Mouse (Mus musculus) forebrain, embryonic 12.5 days (tissue): ENCODE results near the gene S100a3. TPM values are rescaled to one million over a fixed set of nuclear protein-coding genes. Genes with fewer than 3 reads are reported as not detected.

Experiments
- ATAC-seq: fragments of 200-750 bp; cut with Nextera tagmentation; 2 replicates; pipeline ENCODE4 v1.8.0; 2017; ENCODE audit warnings: moderate TSS enrichment; ENCODE audit not compliant: low FRiP score
- H3K27ac ChIP-seq: fragments of 300-500 bp; sonication (generic); 2 replicates; pipeline ENCODE4 v1.5.1; 2016; ENCODE audit warnings: mild to moderate bottlenecking
- H3K27me3 ChIP-seq: fragments of 300-500 bp; sonication (generic); 2 replicates; pipeline ENCODE4 v1.6.1; 2016; ENCODE audit warnings: mild to moderate bottlenecking
- H3K36me3 ChIP-seq: fragments of 300-500 bp; sonication (generic); replicated peaks from 2 replicates; pipeline ENCODE4 v1.6.1; 2016; ENCODE audit warnings: mild to moderate bottlenecking
- H3K4me1 ChIP-seq: fragments of 300-500 bp; sonication (generic); 2 replicates; pipeline ENCODE4 v1.6.1; 2016
- H3K4me2 ChIP-seq: fragments of 300-500 bp; sonication (generic); 2 replicates; pipeline ENCODE4 v1.6.1; 2016; ENCODE audit warnings: mild to moderate bottlenecking, moderate library complexity
- H3K4me3 ChIP-seq: fragments of 300-500 bp; sonication (generic); replicated peaks from 2 replicates; pipeline ENCODE4 v1.5.1; 2016; ENCODE audit warnings: mild to moderate bottlenecking
- H3K9ac ChIP-seq: fragments of 300-500 bp; sonication (generic); 2 replicates; pipeline ENCODE4 v1.6.1; 2016; ENCODE audit warnings: mild to moderate bottlenecking
- H3K9me3 ChIP-seq: fragments of 300-500 bp; sonication (generic); 2 replicates; pipeline ENCODE4 v1.6.1; 2016
- WGBS: fragments of 180-500 bp; shearing (Covaris S2); methylation state at CpG from one replicate; pipeline ENCODE4 v1.1.7; 2016; 5-methylcytosine and 5-hydroxymethylcytosine counted together
- polyA plus RNA-seq: library from polyadenylated mRNA; unstranded; fragments of >200 nt; fragmentation: Nextera tagmentation; extraction: Ambion mirVana; gene quantifications from 2 replicates; pipeline ENCODE4 v1.2.1, GENCODE M21; 2016

Gene S100a3
- polyA plus RNA-seq, 1 experiment from 2014 or later = not detected

GRCm38 (mm10) chr3:90579433-90579832 lies 19.1 kb downstream of the S100a3 start:
- WGBS = 82% methylated on average over 7 of the region's 7 CpGs
- H3K4me1 ChIP-seq = no peaks in the 10 kb centered on the region
- no peak overlapping the region for H3K27ac ChIP-seq
- H3K4me2 ChIP-seq = no peak overlapping the region
- no peaks in the 10 kb centered on the region for H3K36me3 ChIP-seq
- no peaks in the 10 kb centered on the region for H3K9me3 ChIP-seq
- ATAC-seq = no peak
- no peak overlapping the region for H3K4me3 ChIP-seq
- H3K27me3 ChIP-seq = no peaks in the 10 kb centered on the region
- no peak overlapping the region for H3K9ac ChIP-seq

GRCm38 (mm10) chr3:90581141-90581540 lies 20.8 kb downstream of the S100a3 start:
- H3K4me1 ChIP-seq = no peaks in the 10 kb centered on the region
- H3K36me3 ChIP-seq = no peaks in the 10 kb centered on the region
- H3K9ac ChIP-seq = no peak overlapping the region
- WGBS = 98% methylated on average over 5 of the region's 5 CpGs
- no peaks in the 10 kb centered on the region for H3K9me3 ChIP-seq
- no peak overlapping the region for H3K4me3 ChIP-seq
- no peak overlapping the region for H3K4me2 ChIP-seq
- no peaks in the 10 kb centered on the region for H3K27me3 ChIP-seq
- no peak for ATAC-seq
- no peak overlapping the region for H3K27ac ChIP-seq

- WGBS = 97% methylated on average over 1 of the region's 1 CpGs
- no peak for ATAC-seq
Observed at GRCm38 (mm10) chr3:90582156-90582555, 21.8 kb downstream of the S100a3 start.

GRCm38 (mm10) chr3:90582556-90582955 lies 22.2 kb downstream of the S100a3 start:
- no peak for ATAC-seq
- Histone ChIP-seq H3K4me2 (no peak overlapping the region), H3K4me1 (no peaks in the 10 kb centered on the region), H3K9me3 (no peaks in the 10 kb centered on the region), H3K4me3 (no peak overlapping the region), H3K9ac (no peak overlapping the region), H3K27ac (no peak overlapping the region), H3K36me3 (no peaks in the 10 kb centered on the region), H3K27me3 (no peaks in the 10 kb centered on the region)
- 90% methylated on average over 4 of the region's 4 CpGs for WGBS

More at GRCm38 (mm10) chr3:90582156-90582555, 21.8 kb downstream of the S100a3 start:
- H3K4me3 ChIP-seq = no peak overlapping the region
- H3K9me3 ChIP-seq = no peaks in the 10 kb centered on the region
- H3K4me2 ChIP-seq = no peak overlapping the region
- no peak overlapping the region for H3K9ac ChIP-seq
- no peak overlapping the region for H3K27ac ChIP-seq
- no peaks in the 10 kb centered on the region for H3K4me1 ChIP-seq
- H3K27me3 ChIP-seq = no peaks in the 10 kb centered on the region
- H3K36me3 ChIP-seq = no peaks in the 10 kb centered on the region

- 64% methylated on average over 3 of the region's 3 CpGs for WGBS
- H3K9me3 ChIP-seq = no peaks in the 10 kb centered on the region
- H3K4me3 ChIP-seq = no peak overlapping the region
- H3K4me1 ChIP-seq = no peaks in the 10 kb centered on the region
- ATAC-seq = no peak
- no peak overlapping the region for H3K9ac ChIP-seq
- H3K4me2 ChIP-seq = no peak overlapping the region
- H3K27me3 ChIP-seq = no peaks in the 10 kb centered on the region
- no peaks in the 10 kb centered on the region for H3K36me3 ChIP-seq
- H3K27ac ChIP-seq = no peak overlapping the region
Observed at GRCm38 (mm10) chr3:90583893-90584292, 23.5 kb downstream of the S100a3 start.

GRCm38 (mm10) chr3:90585595-90585994 lies 25.2 kb downstream of the S100a3 start:
- 32% methylated on average over 5 of the region's 5 CpGs for WGBS
- peak; percentile 53; the same call in 1 of the 2 replicates for ATAC-seq
- Histone ChIP-seq H3K4me2 (no peak overlapping the region), H3K4me1 (peaks cover 5% of the 10 kb centered on the region; the same call in 1 of the 2 replicates), H3K4me3 (no peak overlapping the region), H3K27me3 (no peaks in the 10 kb centered on the region), H3K36me3 (no peaks in the 10 kb centered on the region), H3K9ac (no peak overlapping the region), H3K9me3 (no peaks in the 10 kb centered on the region), H3K27ac (no peak overlapping the region)

- WGBS = 84% methylated on average over 15 of the region's 15 CpGs
- Histone ChIP-seq H3K4me2 (no peak overlapping the region), H3K9me3 (no peaks in the 10 kb centered on the region), H3K27ac (no peak overlapping the region), H3K36me3 (no peaks in the 10 kb centered on the region), H3K4me1 (peaks cover 5% of the 10 kb centered on the region; the same call in 1 of the 2 replicates), H3K9ac (no peak overlapping the region), H3K27me3 (no peaks in the 10 kb centered on the region), H3K4me3 (no peak overlapping the region)
- no peak for ATAC-seq
Observed at GRCm38 (mm10) chr3:90586016-90586643, 25.8 kb downstream of the S100a3 start.

GRCm38 (mm10) chr3:90586906-90587305 lies 26.5 kb downstream of the S100a3 start:
- H3K27me3 ChIP-seq = no peaks in the 10 kb centered on the region
- no peak overlapping the region for H3K9ac ChIP-seq
- WGBS = 79% methylated on average over 10 of the region's 10 CpGs
- peaks cover 5% of the 10 kb centered on the region; the same call in 1 of the 2 replicates for H3K4me1 ChIP-seq
- no peaks in the 10 kb centered on the region for H3K9me3 ChIP-seq
- no peak for ATAC-seq
- no peak overlapping the region for H3K4me3 ChIP-seq
- H3K4me2 ChIP-seq = no peak overlapping the region
- H3K27ac ChIP-seq = no peak overlapping the region
- H3K36me3 ChIP-seq = no peaks in the 10 kb centered on the region

GRCm38 (mm10) chr3:90587361-90588101 lies 27.2 kb downstream of the S100a3 start:
- 91% methylated on average over 14 of the region's 14 CpGs for WGBS
- Histone ChIP-seq H3K4me2 (no peak overlapping the region), H3K4me1 (peaks cover 5% of the 10 kb centered on the region; the same call in 1 of the 2 replicates), H3K4me3 (no peak overlapping the region), H3K9me3 (no peaks in the 10 kb centered on the region), H3K27me3 (no peaks in the 10 kb centered on the region), H3K9ac (no peak overlapping the region), H3K36me3 (no peaks in the 10 kb centered on the region), H3K27ac (no peak overlapping the region)
- no peak for ATAC-seq

- Histone ChIP-seq H3K4me2 (no peak overlapping the region), H3K9ac (no peak overlapping the region), H3K9me3 (no peaks in the 10 kb centered on the region), H3K4me3 (no peak overlapping the region), H3K27me3 (no peaks in the 10 kb centered on the region), H3K27ac (no peak overlapping the region), H3K4me1 (peaks cover 5% of the 10 kb centered on the region; the same call in 1 of the 2 replicates), H3K36me3 (no peaks in the 10 kb centered on the region)
- WGBS = 91% methylated on average over 6 of the region's 6 CpGs
- ATAC-seq = no peak
Observed at GRCm38 (mm10) chr3:90589390-90589789, 29.0 kb downstream of the S100a3 start.

GRCm38 (mm10) chr3:90589947-90590346 lies 29.6 kb downstream of the S100a3 start, which contains the start of gene S100a2:
S100a2 (plus strand) TSS chr3:90590247.
- 77% methylated on average over 8 of the region's 8 CpGs for WGBS
- no peak within 1 kb of the TSS for H3K9ac ChIP-seq
- H3K36me3 ChIP-seq = no peaks in the 10 kb centered on the region
- no peaks in the 10 kb centered on the region for H3K27me3 ChIP-seq
- no peak within 1 kb of the TSS for H3K4me3 ChIP-seq
- peaks cover 5% of the 10 kb centered on the region; the same call in 1 of the 2 replicates for H3K4me1 ChIP-seq
- no peak for ATAC-seq
- H3K27ac ChIP-seq = no peak within 1 kb of the TSS
- H3K4me2 ChIP-seq = no peak within 1 kb of the TSS
- H3K9me3 ChIP-seq = no peaks in the 10 kb centered on the region

- no peak overlapping the region for H3K27ac ChIP-seq
- WGBS = 76% methylated on average over 1 of the region's 1 CpGs
- H3K4me3 ChIP-seq = no peak overlapping the region
- no peaks in the 10 kb centered on the region for H3K36me3 ChIP-seq
- H3K27me3 ChIP-seq = no peaks in the 10 kb centered on the region
- no peaks in the 10 kb centered on the region for H3K9me3 ChIP-seq
- H3K9ac ChIP-seq = no peak overlapping the region
- H3K4me1 ChIP-seq = peaks cover 5% of the 10 kb centered on the region; the same call in 1 of the 2 replicates
- no peak overlapping the region for H3K4me2 ChIP-seq
- ATAC-seq = no peak
Observed at GRCm38 (mm10) chr3:90594466-90594865, 34.1 kb downstream of the S100a3 start.
